Mouse (Mus musculus) mature B cell (primary cell): ENCODE data around the gene Olfr1321.

Experiments used
- in situ Hi-C: fragments of 300-500 bp; cut with MboI; formaldehyde crosslinking; loops from 2 replicates; pipeline ENCODE4 v1.14.3; 2019

Gene Olfr1321

GRCm38 (mm10) chrX:49734959-49735358 is at the start of gene Olfr1321:
Gene Olfr1321, minus strand, starts transcription at chrX:49735059.
- in situ Hi-C loops = no loop called here

GRCm38 (mm10) chrX:49770828-49771227 is 36.0 kb upstream of the Olfr1321 start:
- in situ Hi-C loops = no loop called here

- in situ Hi-C loops = no loop called here
Measured at GRCm38 (mm10) chrX:49745192-49745591, 10.3 kb upstream of the Olfr1321 start.
